Mouse (Mus musculus) splenic B cell, adult 2 months (primary cell): ENCODE results near the gene N4bp3.
"Not testable (repeated sequence)": the region's sequence is repeated elsewhere in the genome, so short reads cannot be mapped to it uniquely, and the experiment has no call there.

Source experiments
- DNase-seq: peaks from one replicate; pipeline ENCODE4 v3.0.0-alpha.2; 2011; ENCODE audit warnings: low read depth, low spot score
- H3K27me3 ChIP-seq: 2 replicates; pipeline ENCODE4 v1.6.1; 2012; ENCODE audit warnings: mild to moderate bottlenecking, low read length, moderate library complexity, mixed read lengths; ENCODE audit not compliant: control insufficient read depth, poor library complexity, insufficient read depth, severe bottlenecking
- H3K36me3 ChIP-seq: 2 replicates; pipeline ENCODE4 v1.6.1; 2012; ENCODE audit warnings: mild to moderate bottlenecking, low read length, moderate library complexity, mixed read lengths; ENCODE audit not compliant: control insufficient read depth, poor library complexity, insufficient read depth, severe bottlenecking

The N4bp3 gene

GRCm38 (mm10) chr11:51645293-51645692, 5.3 kb downstream of the N4bp3 start:
- Histone ChIP-seq H3K27me3 (no peaks in the 10 kb centered on the region), H3K36me3 (no peaks in the 10 kb centered on the region; the same call in 1 of the 2 replicates)
- DNase-seq: no peak

- no peaks in the 10 kb centered on the region; the same call in 1 of the 2 replicates for H3K36me3 ChIP-seq
- peak; percentile 91 for DNase-seq
- H3K27me3 ChIP-seq: no peaks in the 10 kb centered on the region
Measured at GRCm38 (mm10) chr11:51644217-51644616, 6.4 kb downstream of the N4bp3 start.

GRCm38 (mm10) chr11:51643761-51644160, 6.9 kb downstream of the N4bp3 start:
- no peaks in the 10 kb centered on the region for H3K27me3 ChIP-seq
- H3K36me3 ChIP-seq: no peaks in the 10 kb centered on the region; the same call in 1 of the 2 replicates
- DNase-seq: no peak

DNA sequence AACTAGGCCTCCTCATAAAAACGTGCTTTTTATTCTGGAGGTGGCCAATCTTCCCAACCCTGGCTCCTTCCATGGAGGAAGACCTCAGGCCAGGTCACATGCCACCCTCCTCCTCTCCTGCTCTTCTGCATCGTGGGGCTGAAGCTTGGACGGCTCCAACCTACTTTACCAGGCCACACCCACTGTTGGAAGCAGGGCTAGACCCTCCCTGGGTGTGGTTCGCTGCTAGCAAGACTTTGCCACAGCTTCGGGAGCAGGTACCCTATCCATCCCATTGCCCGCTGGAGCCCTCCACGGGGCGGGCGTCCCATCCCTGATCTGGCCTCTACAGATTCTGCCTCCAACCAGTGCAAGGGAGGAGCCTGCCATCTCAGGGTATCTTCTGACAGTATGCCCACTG, 7.4 kb downstream of the N4bp3 start:
- H3K36me3 ChIP-seq: no peaks in the 10 kb centered on the region; the same call in 1 of the 2 replicates
- no peaks in the 10 kb centered on the region for H3K27me3 ChIP-seq
- no peak for DNase-seq

- no peaks in the 10 kb centered on the region; the same call in 1 of the 2 replicates for H3K36me3 ChIP-seq
- H3K27me3 ChIP-seq: no peaks in the 10 kb centered on the region
- DNase-seq: no peak
Measured at GRCm38 (mm10) chr11:51640748-51641147, 9.9 kb downstream of the N4bp3 start.

- H3K36me3 ChIP-seq: no peaks in the 10 kb centered on the region; the same call in 1 of the 2 replicates
- no peaks in the 10 kb centered on the region for H3K27me3 ChIP-seq
- DNase-seq: no peak
Measured at GRCm38 (mm10) chr11:51638497-51638896, 12.1 kb downstream of the N4bp3 start.

DNA sequence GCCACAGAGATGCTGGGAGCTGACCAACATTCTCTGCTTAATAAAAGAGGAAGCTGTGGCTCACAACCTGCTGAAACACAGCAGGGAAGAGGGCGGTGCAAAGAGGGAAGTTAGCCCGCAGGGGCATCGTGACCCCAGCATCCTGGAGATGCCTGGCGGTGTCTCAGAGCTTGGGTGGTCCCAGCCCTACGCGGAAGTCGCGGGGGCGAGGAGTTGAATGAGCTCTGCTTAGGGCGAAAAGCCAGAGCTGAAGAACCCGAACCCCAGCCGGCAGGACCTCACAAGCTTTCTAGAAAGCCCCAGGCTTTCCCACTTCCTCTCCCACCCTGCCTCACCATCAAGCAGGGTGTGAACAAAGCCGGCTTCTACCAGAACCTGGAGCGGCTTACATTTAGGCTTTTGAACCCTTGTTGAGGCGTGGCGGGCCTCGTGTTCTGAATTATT, 12.6 kb downstream of the N4bp3 start:
- H3K36me3 ChIP-seq: no peaks in the 10 kb centered on the region
- H3K27me3 ChIP-seq: no peaks in the 10 kb centered on the region
- peak; percentile 85 for DNase-seq

- Histone ChIP-seq H3K36me3 (no peaks in the 10 kb centered on the region), H3K27me3 (no peaks in the 10 kb centered on the region)
- peak; percentile 87 for DNase-seq
Measured at GRCm38 (mm10) chr11:51636323-51636684, 14.3 kb downstream of the N4bp3 start.

DNA sequence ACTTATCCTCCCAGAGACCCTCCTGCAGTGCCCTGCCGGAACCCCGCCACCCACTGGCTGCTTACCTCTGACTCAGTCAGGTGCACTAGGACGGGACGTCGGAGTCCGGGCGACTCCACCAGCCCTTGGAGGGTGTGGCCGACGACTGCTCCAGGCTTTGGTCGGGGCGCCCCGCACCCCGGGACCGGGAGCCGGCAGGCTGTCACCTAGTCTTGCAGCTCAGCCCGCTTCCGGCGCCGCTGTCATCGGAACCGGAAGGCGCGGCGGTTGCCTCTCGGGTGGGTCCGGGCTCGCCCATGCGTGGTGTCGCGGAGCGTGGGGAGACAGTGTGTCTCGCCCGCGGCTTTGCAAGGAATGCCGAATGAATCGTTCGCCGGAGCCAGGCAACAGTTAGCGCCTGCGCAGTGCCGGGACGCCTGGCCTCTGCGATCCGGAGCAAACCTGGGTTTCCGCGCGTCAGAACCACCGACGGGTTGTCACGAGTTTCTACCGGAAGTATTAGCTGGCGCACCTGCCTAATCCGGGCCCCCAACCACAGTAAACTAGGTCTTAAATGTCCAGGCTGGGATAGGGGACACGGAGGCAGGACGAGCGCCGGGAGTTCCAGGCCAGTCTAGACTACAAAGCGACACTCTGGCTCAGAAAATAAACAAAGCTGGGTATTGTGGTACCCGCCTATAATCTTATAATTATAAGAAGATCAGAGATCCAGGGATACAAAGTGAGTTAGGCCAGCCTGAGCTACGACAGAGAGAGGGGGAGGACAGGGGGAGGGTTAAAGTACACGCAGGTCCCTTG, 14.9 kb downstream of the N4bp3 start, which contains the start of gene Rmnd5b:
Gene Rmnd5b (minus strand): TSS at position 372 of the 798 bp plus-strand sequence.
- no peaks in the 10 kb centered on the region for H3K36me3 ChIP-seq
- H3K27me3 ChIP-seq: no peaks in the 10 kb centered on the region
- DNase-seq: peak; percentile 94

GRCm38 (mm10) chr11:51635127-51635524, 15.5 kb downstream of the N4bp3 start:
- no peak for DNase-seq

GRCm38 (mm10) chr11:51633721-51634120, 16.9 kb downstream of the N4bp3 start:
- no peak for DNase-seq
- no peaks in the 10 kb centered on the region for H3K27me3 ChIP-seq
- peaks cover 1% of the 10 kb centered on the region for H3K36me3 ChIP-seq

More at GRCm38 (mm10) chr11:51635127-51635524, 15.5 kb downstream of the N4bp3 start:
- Histone ChIP-seq H3K36me3 (no peaks in the 10 kb centered on the region), H3K27me3 (no peaks in the 10 kb centered on the region)

DNA sequence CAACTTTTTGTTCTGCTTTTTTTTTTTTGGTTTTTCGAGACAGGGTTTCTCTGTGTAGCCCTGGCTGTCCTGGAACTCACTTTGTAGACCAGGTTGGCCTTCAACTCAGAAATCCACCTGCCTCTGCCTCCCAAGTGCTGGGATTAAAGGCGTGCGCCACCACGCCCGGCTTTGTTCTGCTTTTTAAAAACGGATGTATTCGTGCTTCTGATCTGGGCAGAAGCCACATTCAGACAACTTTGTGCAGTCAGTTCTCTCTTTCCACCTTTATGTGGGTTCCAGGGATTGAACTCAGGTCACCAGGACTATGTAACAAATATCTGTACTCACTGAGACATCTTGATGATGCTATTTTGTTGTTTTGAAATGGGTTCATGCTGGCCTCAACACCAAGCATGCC, 17.4 kb downstream of the N4bp3 start:
- not testable (repeated sequence) for H3K36me3 ChIP-seq, H3K27me3 ChIP-seq
- peak; percentile 40 for DNase-seq

GRCm38 (mm10) chr11:51632130-51632753, 18.4 kb downstream of the N4bp3 start:
- DNase-seq: no peak
- H3K27me3 ChIP-seq: no peaks in the 10 kb centered on the region
- H3K36me3 ChIP-seq: peaks cover 8% of the 10 kb centered on the region

- no peak for DNase-seq
- no peaks in the 10 kb centered on the region for H3K27me3 ChIP-seq
- peaks cover 11% of the 10 kb centered on the region for H3K36me3 ChIP-seq
Measured at GRCm38 (mm10) chr11:51629651-51630314, 20.9 kb downstream of the N4bp3 start.

GRCm38 (mm10) chr11:51627907-51628306, 22.7 kb downstream of the N4bp3 start:
- DNase-seq: no peak
- Histone ChIP-seq H3K36me3 (peaks cover 16% of the 10 kb centered on the region), H3K27me3 (no peaks in the 10 kb centered on the region)
